Mouse (Mus musculus): ENCODE results near the gene Rassf7. TPM values are rescaled to one million over a fixed set of nuclear protein-coding genes. Genes with fewer than 3 reads are reported as not detected.
A peak's percentile ranks its signal among the peaks of the same experiment; 100 is the strongest.

Gene Rassf7
- total RNA-seq, 2 experiments from 2014 or later: 1.2 to 1.5 TPM

DNA sequence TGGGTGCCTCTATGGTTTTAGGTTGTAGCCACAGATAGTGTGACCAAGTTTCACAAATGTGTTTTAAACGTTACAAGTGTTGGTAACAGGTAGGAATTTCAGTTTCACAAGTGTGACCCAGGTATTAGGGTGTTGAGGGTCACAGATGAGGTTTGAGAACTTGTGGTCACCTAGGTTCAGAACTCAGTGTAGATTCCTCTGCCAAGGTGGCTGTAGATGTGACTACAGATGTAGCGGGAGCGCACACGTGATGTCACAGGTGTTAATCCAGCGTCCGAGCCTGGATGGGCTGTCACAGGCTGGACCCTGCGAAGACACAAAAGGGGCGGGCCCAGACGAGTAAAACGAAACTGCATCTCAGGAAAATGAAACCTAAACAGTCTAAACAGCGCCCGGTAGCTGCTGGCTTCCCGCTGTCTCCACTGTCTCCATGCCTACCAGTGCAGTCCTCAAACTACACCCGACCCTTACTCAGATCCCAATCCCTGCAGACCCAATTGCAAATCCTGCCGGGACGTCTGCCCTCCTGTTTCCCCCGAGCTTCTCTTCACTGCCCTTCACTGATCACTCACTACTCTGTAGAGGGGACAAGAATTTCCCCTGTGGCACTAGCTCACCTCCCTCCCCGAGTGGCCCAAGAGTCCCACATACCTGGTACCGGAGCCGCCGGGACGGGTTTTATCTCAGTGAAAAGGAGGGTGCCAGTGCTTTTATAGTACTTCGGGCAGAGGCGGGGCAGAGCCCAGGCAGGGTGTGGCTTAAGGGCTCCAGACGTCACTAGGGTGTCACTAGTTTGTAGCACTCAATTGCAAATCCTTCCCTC is 50.3 kb downstream of the Rassf7 start, which contains the start of gene Irf7:
Gene Irf7 (minus strand): TSS at position 743 of the 823 bp plus-strand sequence.
- intact Hi-C loops (cut with DNase I): loop anchor here (2.0 kb wide), 1 partner anchor 97 kb away; no protein-coding TSS in a partner anchor
- DNase-seq: peak; percentile 56 to 68

Small RNA genes lying within 50 kb of the gene (microRNA-seq; reads per million reads assigned to microRNA genes)
- gene Mir210: 65.8 to 504 reads per million in 2 experiments

Other genes starting within 250 kb of the Rassf7 start
- 1 to 10 TPM; 3.1 to 4.2 TPM for gene Ifitm1, start 248.6 kb upstream of the Rassf7 start, total RNA-seq (2021)
- 10 to 100 TPM; 95.6 to 96.3 TPM for gene Ifitm3, start 205.1 kb upstream of the Rassf7 start, total RNA-seq (2021)
- 1 to 10 TPM in 1 of 2 experiments, under 1 TPM in 1; 0.34 to 1.1 TPM for gene Ifitm6, start 197.9 kb upstream of the Rassf7 start, total RNA-seq (2021)
- not detected for gene Gm17387, start 186.7 kb upstream of the Rassf7 start, total RNA-seq (2021)
- gene B4galnt4, start 154.8 kb upstream of the Rassf7 start, total RNA-seq (2021): under 1 TPM; 0.07 to 0.14 TPM
- gene Pkp3, start 137.6 kb upstream of the Rassf7 start, total RNA-seq (2021): under 1 TPM; 0.43 to 0.95 TPM
- gene Sigirr, start 115.3 kb upstream of the Rassf7 start, total RNA-seq (2021): 1 to 10 TPM; 8.0 to 8.1 TPM
- under 1 TPM; 0.10 to 0.29 TPM for gene Ano9, start 98.1 kb upstream of the Rassf7 start, total RNA-seq (2021)
- 10 to 100 TPM; 35.9 to 38.7 TPM for gene Ptdss2, start 93.5 kb upstream of the Rassf7 start, total RNA-seq (2021)
- 10 to 100 TPM; 60.8 to 70.2 TPM for gene Rnh1, start 43.0 kb upstream of the Rassf7 start, total RNA-seq (2021)
- gene Hras, start 21.9 kb upstream of the Rassf7 start, total RNA-seq (2021): 100 to 1,000 TPM; 101 to 104 TPM
- 1 to 10 TPM; 2.6 to 3.6 TPM for gene Lrrc56, start 21.7 kb upstream of the Rassf7 start, total RNA-seq (2021)
- not detected for gene Lmntd2, start 1.8 kb upstream of the Rassf7 start, total RNA-seq (2021)
- gene Phrf1, start 12.9 kb downstream of the Rassf7 start, total RNA-seq (2021): 10 to 100 TPM; 43.4 to 44.3 TPM
- 1 to 10 TPM; 1.6 to 1.7 TPM for gene Irf7, start 50.6 kb downstream of the Rassf7 start, total RNA-seq (2021)
- not detected for gene Cdhr5, start 60.9 kb downstream of the Rassf7 start, total RNA-seq (2021)
- gene Sct, start 63.3 kb downstream of the Rassf7 start, total RNA-seq (2021): not detected
- not detected for gene Drd4, start 76.1 kb downstream of the Rassf7 start, total RNA-seq (2021)
- gene Deaf1, start 111.8 kb downstream of the Rassf7 start, total RNA-seq (2021): 10 to 100 TPM; 20.0 to 22.1 TPM
- gene Tmem80, start 111.9 kb downstream of the Rassf7 start, total RNA-seq (2021): 10 to 100 TPM; 13.6 to 16.1 TPM
- gene Eps8l2, start 123.0 kb downstream of the Rassf7 start, total RNA-seq (2021): 1 to 10 TPM; 2.7 to 3.0 TPM
- gene Taldo1, start 176.3 kb downstream of the Rassf7 start, total RNA-seq (2021): 100 to 1,000 TPM; 125 to 126 TPM
- gene Gatd1, start 198.3 kb downstream of the Rassf7 start, total RNA-seq (2021): 10 to 100 TPM; 12.5 to 13.3 TPM
- 1 to 10 TPM; 1.5 to 1.7 TPM for gene Cend1, start 213.6 kb downstream of the Rassf7 start, total RNA-seq (2021)
- gene Slc25a22, start 222.0 kb downstream of the Rassf7 start, total RNA-seq (2021): 10 to 100 TPM; 65.5 to 67.6 TPM
- 1 to 10 TPM; 1.1 to 1.2 TPM for gene Pidd1, start 228.2 kb downstream of the Rassf7 start, total RNA-seq (2021)
- 100 to 1,000 TPM; 876 to 946 TPM for gene Rplp2, start 231.5 kb downstream of the Rassf7 start, total RNA-seq (2021)
- 100 to 1,000 TPM; 351 to 430 TPM for gene Pnpla2, start 239.3 kb downstream of the Rassf7 start, total RNA-seq (2021)
- 10 to 100 TPM; 25.2 to 27.9 TPM for gene Cracr2b, start 245.2 kb downstream of the Rassf7 start, total RNA-seq (2021)